Comparison of ENCODE assay signal across 14 mouse cellular contexts in the genomic region with DNA sequence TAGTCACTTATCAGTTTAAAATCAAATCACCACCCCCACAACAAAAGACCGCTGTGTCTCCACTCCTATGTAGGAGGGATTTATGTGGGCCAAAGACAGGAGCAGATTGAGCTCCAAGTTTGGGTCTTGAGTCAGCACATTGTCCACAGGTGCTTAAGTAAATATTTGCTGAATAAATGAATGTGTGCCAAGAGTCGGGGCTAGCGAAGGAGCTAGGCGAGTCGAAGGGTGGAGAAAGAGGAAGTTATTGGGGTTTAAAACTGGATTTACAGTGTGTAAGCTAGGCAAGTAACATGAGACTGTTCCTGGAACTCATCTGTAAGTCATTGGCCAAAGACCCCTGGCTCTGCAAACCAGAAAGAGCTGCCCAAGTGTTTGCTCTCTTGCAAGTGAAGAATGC.
DNase-seq lines count a peak whose midpoint lies in the region; ATAC-seq and TF ChIP-seq lines count a peak whose summit lies in the region.
"Had no signal": no experiment of that assay in that cellular context is flagged by ENCODE, and none has a peak within 500 bp of the region (broad histone marks: within the 10 kb centered on the region; RNA-seq: fewer than 3 reads in every experiment).

No protein-coding gene starts in this region.

- H3K27ac ChIP-seq in liver, adult 2 months (replicated peaks; ENCODE audit: insufficient read depth, low read depth, low read length): no peak overlapping the region
- H3K27ac ChIP-seq in liver, embryonic 11.5 days (ENCODE audit: low read depth, low read length): no peak overlapping the region
- peak overlapping the region; percentile 80 for H3K27ac ChIP-seq in stomach, embryonic 15.5 days
- H3K27ac ChIP-seq: forebrain, embryonic 10.5 days; liver, embryonic 15.5 days had no signal

- peaks cover 4% of the 10 kb centered on the region for H3K4me1 ChIP-seq in liver, adult 2 months (ENCODE audit: control insufficient read depth, insufficient read depth, low read length)
- H3K4me1 ChIP-seq in liver, embryonic 11.5 days (replicated peaks; ENCODE audit: control insufficient read depth, insufficient read depth, low read length): peaks cover 4% of the 10 kb centered on the region
- H3K4me1 ChIP-seq in stomach, embryonic 15.5 days: peaks cover 5% of the 10 kb centered on the region

- no peak for ATAC-seq in liver, embryonic 11.5 days (replicated peaks; ENCODE audit: low FRiP score)
- peak; percentile 67; the same call in 1 of the 2 replicates for ATAC-seq in stomach, embryonic 15.5 days (ENCODE audit: insufficient read depth, low FRiP score, low read depth)
- no peak for ATAC-seq in CD4-positive, CD25-positive, alpha-beta regulatory T cell, adult 4 months

- no peaks in the 10 kb centered on the region for H3K9me3 ChIP-seq in liver, embryonic 11.5 days (ENCODE audit: control insufficient read depth, low read length)
- no peaks in the 10 kb centered on the region for H3K9me3 ChIP-seq in stomach, embryonic 15.5 days
- H3K9me3 ChIP-seq: forebrain, embryonic 10.5 days; liver, embryonic 15.5 days had no signal

- peak; percentile 71 for DNase-seq in liver, adult 2 months (ENCODE audit: extremely low read depth, low read depth, low spot score)
- DNase-seq in liver, embryonic 11.5 days (ENCODE audit: low spot score): no peak
- DNase-seq in forelimb bud, embryonic 11.5 days (ENCODE audit: low read depth, low spot score): peak; percentile 35
- peak; percentile 84 for DNase-seq in large intestine, adult 2 months (ENCODE audit: low read depth, low spot score)
- DNase-seq in thymus, postnatal 10 days (ENCODE audit: low spot score in 2 of 2): no peak
- DNase-seq: cerebellum, adult 8-10 months; heart, postnatal 36 days; midbrain, embryonic 14.5 days; thymus, postnatal 14 days had no signal

- no peaks in the 10 kb centered on the region for H3K27me3 ChIP-seq in liver, adult 2 months (ENCODE audit: control insufficient read depth, insufficient read depth, low read length)
- peaks cover 6% of the 10 kb centered on the region; the same call in 1 of the 2 replicates for H3K27me3 ChIP-seq in liver, embryonic 11.5 days (replicated peaks; ENCODE audit: control insufficient read depth, insufficient read depth, low read length)
- no peaks in the 10 kb centered on the region for H3K27me3 ChIP-seq in stomach, embryonic 15.5 days (replicated peaks)
- H3K27me3 ChIP-seq: CH12.LX had no signal

- no peak for TF ChIP-seq POLR2A in liver, adult 2 months (IDR thresholded peaks at IDR 0.05; ENCODE audit: extremely low read depth, insufficient read depth, low read length)

- H3K36me3 ChIP-seq in liver, adult 2 months (ENCODE audit: control insufficient read depth, insufficient read depth, low read length): no peaks in the 10 kb centered on the region
- H3K36me3 ChIP-seq in liver, embryonic 11.5 days (ENCODE audit: control insufficient read depth, insufficient read depth, low read length): no peaks in the 10 kb centered on the region
- no peaks in the 10 kb centered on the region for H3K36me3 ChIP-seq in stomach, embryonic 15.5 days
- H3K36me3 ChIP-seq: forebrain, embryonic 10.5 days; liver, embryonic 15.5 days had no signal

- no peaks in the 10 kb centered on the region for H3K79me2 ChIP-seq in liver, adult 2 months (ENCODE audit: control insufficient read depth, insufficient read depth, low read length)

- no peak for TF ChIP-seq CTCF in liver, adult 2 months (IDR thresholded peaks at IDR 0.05; ENCODE audit: low read depth, low read length)

- H3K4me3 ChIP-seq in liver, adult 2 months (ENCODE audit: insufficient read depth, low read depth, low read length): no peak overlapping the region
- H3K4me3 ChIP-seq in liver, embryonic 11.5 days (ENCODE audit: low read depth, low read length): no peak overlapping the region
- no peak overlapping the region for H3K4me3 ChIP-seq in stomach, embryonic 15.5 days (replicated peaks)
- H3K4me3 ChIP-seq: forebrain, embryonic 10.5 days; liver, embryonic 15.5 days had no signal

- H3K4me2 ChIP-seq in liver, embryonic 11.5 days: no peak overlapping the region
- H3K4me2 ChIP-seq in stomach, embryonic 15.5 days: no peak overlapping the region
- H3K4me2 ChIP-seq: liver, embryonic 15.5 days had no signal

- H3K9ac ChIP-seq in liver, adult 2 months (ENCODE audit: low read depth, low read length): no peak overlapping the region
- H3K9ac ChIP-seq in liver, embryonic 11.5 days (ENCODE audit: low read depth, low read length): no peak overlapping the region
- no peak overlapping the region for H3K9ac ChIP-seq in stomach, embryonic 15.5 days
- H3K9ac ChIP-seq: liver, embryonic 15.5 days had no signal

- WGBS in liver, adult 2 months: 25% methylated on average over 5 of the region's 5 CpGs
- 61% methylated on average over 5 of the region's 5 CpGs for WGBS in liver, embryonic 11.5 days
- WGBS in large intestine, adult 2 months: 21% methylated on average over 5 of the region's 5 CpGs
- WGBS in stomach, embryonic 15.5 days: 26% methylated on average over 5 of the region's 5 CpGs

Comparison
In these comparisons a context has a peak if more than half of its experiments do, and no peak if none do; other contexts are left out.
1. DNase-seq: peak in liver, adult 2 months (single experiment), forelimb bud, embryonic 11.5 days (single experiment) and large intestine, adult 2 months (single experiment); none in liver, embryonic 11.5 days (single experiment) and thymus, postnatal 10 days (0 of 2).